8 mouse cellular contexts compared by ENCODE assay signal in the genomic region with DNA sequence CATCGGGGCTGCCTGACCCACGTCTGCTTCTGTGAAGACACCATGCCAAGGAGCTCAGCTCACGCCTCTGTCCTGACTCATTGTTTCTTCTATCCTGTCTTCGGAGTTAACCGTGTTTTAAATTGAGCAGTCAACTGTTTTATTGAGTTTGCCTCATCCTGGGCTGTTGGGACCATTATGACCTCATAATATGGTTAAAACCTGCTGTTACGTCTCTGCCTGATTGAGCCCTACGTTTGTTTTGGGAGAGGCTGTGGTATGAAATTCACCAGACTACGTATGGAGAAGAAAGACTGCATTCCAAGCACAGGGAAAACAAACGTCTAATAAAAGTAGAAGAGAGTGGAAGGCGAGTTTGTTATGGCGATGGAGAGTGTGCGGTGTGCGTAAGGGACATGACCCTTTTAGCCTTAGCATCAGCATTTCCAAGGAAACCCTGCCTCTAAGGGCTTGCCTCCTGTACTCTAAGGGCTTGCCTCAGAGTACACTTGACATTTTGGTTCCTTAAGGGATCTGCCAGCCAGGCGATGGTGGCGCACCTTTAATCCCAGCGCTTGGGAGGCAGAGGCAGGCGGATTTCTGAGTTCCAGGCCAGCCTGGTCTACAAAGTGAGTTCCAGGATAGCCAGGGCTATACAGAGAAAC. TPM values are rescaled to one million over a fixed set of nuclear protein-coding genes. Genes with fewer than 3 reads are reported as not detected.
DNase-seq lines count a peak whose midpoint lies in the region; ATAC-seq and TF ChIP-seq lines count a peak whose summit lies in the region.

No protein-coding gene starts in this region.

- peak; percentile 89 for DNase-seq in heart, adult 11 months
- no peak for DNase-seq in heart, postnatal 25 days (ENCODE audit: low spot score)
- DNase-seq in ES-E14 (ENCODE audit: low read depth, low spot score) = no peak
- DNase-seq in lung, postnatal 10 days = peak; percentile 24
- DNase-seq in ovary, postnatal 36 days (ENCODE audit: low spot score) = no peak
- no peak for DNase-seq in frontal cortex, postnatal 25 days (ENCODE audit: low spot score in 2 of 2)
- DNase-seq in spleen, postnatal 36 days (ENCODE audit: low spot score in 2 of 2) = no peak

- intact Hi-C loops in heart, postnatal 25 days (cut with DNase I) = loop anchor here (2.0 kb wide), 1 partner anchor 35 kb away; a partner anchor contains a TSS

- no peaks in the 10 kb centered on the region for H3K27me3 ChIP-seq in heart, embryonic 16.5 days (ENCODE audit: control insufficient read depth, insufficient read depth, low read length)

- WGBS in heart, embryonic 16.5 days = 31% methylated on average over 17 of the region's 17 CpGs

- peaks cover 14% of the 10 kb centered on the region for H3K36me3 ChIP-seq in ES-E14 (ENCODE audit: control insufficient read depth, insufficient read depth, low read length, poor library complexity, severe bottlenecking)
- H3K36me3 ChIP-seq in heart, embryonic 16.5 days (ENCODE audit: control insufficient read depth, insufficient read depth) = peaks cover 3% of the 10 kb centered on the region; the same call in 1 of the 2 replicates

- H3K9ac ChIP-seq in ES-E14 (ENCODE audit: insufficient read depth, low read depth, low read length, poor library complexity, severe bottlenecking) = peak overlapping the region; percentile 66
- peak overlapping the region; percentile 67 for H3K9ac ChIP-seq in heart, embryonic 16.5 days (ENCODE audit: low read length)

- H3K4me1 ChIP-seq in ES-E14 (ENCODE audit: control insufficient read depth in 2 of 2, insufficient read depth in 2 of 2, low read length in 2 of 2, poor library complexity in 1 of 2) = peaks cover 0 to 6% of the 10 kb centered on the region in 2 experiments; a peak in 2 of 4 replicates
- peaks cover 19% of the 10 kb centered on the region for H3K4me1 ChIP-seq in heart, embryonic 16.5 days (ENCODE audit: control insufficient read depth, insufficient read depth, low read length)

- in situ Hi-C loops in ES-E14 (cut with MboI; ENCODE audit: low sequenced_read_pairs in 2 of 2, unreplicated experiment in 2 of 2) = no loop called here

- peak overlapping the region; percentile 60 for H3K4me2 ChIP-seq in heart, embryonic 16.5 days (ENCODE audit: low read depth, low read length)

- H3K9me3 ChIP-seq in ES-E14 (ENCODE audit: control insufficient read depth, insufficient read depth, low read depth, low read length) = no peaks in the 10 kb centered on the region
- H3K9me3 ChIP-seq in heart, embryonic 16.5 days (replicated peaks; ENCODE audit: control insufficient read depth, low read length) = no peaks in the 10 kb centered on the region

- no peak for ATAC-seq in heart, embryonic 16.5 days (replicated peaks; ENCODE audit: extremely low read depth, insufficient read depth, low FRiP score)

- peak overlapping the region; percentile 67 to 99 for H3K4me3 ChIP-seq in ES-E14 (ENCODE audit: insufficient read depth in 1 of 2, low read depth in 1 of 2, low read length in 2 of 2, poor library complexity in 1 of 2, severe bottlenecking in 1 of 2)
- peak overlapping the region; percentile 99 for H3K4me3 ChIP-seq in heart, embryonic 16.5 days (ENCODE audit: low read length)

- H3K27ac ChIP-seq in ES-E14 (ENCODE audit: insufficient read depth, low read depth, low read length, poor library complexity, severe bottlenecking) = peak overlapping the region; percentile 36; the same call in 1 of the 2 replicates
- H3K27ac ChIP-seq in heart, embryonic 16.5 days (ENCODE audit: low read length) = peak overlapping the region; percentile 64

TF ChIP-seq in ES-E14, 5 proteins besides CTCF, POLR2A, EP300 and RAD21:
- TF ChIP-seq HCFC1 (IDR thresholded peaks at IDR 0.05; ENCODE audit: borderline replicate concordance, insufficient read depth, low read length) = no peak
- TF ChIP-seq ZC3H11A (IDR thresholded peaks at IDR 0.05; ENCODE audit: borderline replicate concordance, low read depth, low read length) = no peak
- TF ChIP-seq MAFK (IDR thresholded peaks at IDR 0.05; ENCODE audit: insufficient read depth, low read depth, low read length) = no peak
- no peak for TF ChIP-seq CHD2 (IDR thresholded peaks at IDR 0.05; ENCODE audit: low read depth, low read length)
- TF ChIP-seq ZNF384 (IDR thresholded peaks at IDR 0.05; ENCODE audit: low read depth, low read length) = no peak
TF ChIP-seq in ES-E14: peak in this region for 0.

RNA-seq across cellular contexts. Expression of a gene that starts 0.4 kb away (rescaled TPM):
- total RNA-seq in heart, postnatal 25 days (2021) = 10 to 100 TPM; 61.6 to 71.0 TPM
- total RNA-seq in ES-E14 (2012; rRNA removed) = 86.7 and 94.7 TPM in 2 replicates
- polyA plus RNA-seq in heart, embryonic 16.5 days (2015; fragmentation: Nextera tagmentation; extraction: Ambion mirVana) = 33.3 and 33.7 TPM in 2 replicates

RNA-seq across cellular contexts. Expression of a gene that starts 31.8 kb away (rescaled TPM):
- 100 to 1,000 TPM; 205 to 217 TPM for total RNA-seq in heart, postnatal 25 days (2021)
- total RNA-seq in ES-E14 (2012; rRNA removed) = 0.85 and 3.4 TPM in 2 replicates
- 16.6 and 17.9 TPM in 2 replicates for polyA plus RNA-seq in heart, embryonic 16.5 days (2015; fragmentation: Nextera tagmentation; extraction: Ambion mirVana)

RNA-seq across cellular contexts. Expression of a gene that starts 34.7 kb away (rescaled TPM):
- 10 to 100 TPM; 16.9 TPM for total RNA-seq in heart, postnatal 25 days (2021)
- 142 and 166 TPM in 2 replicates for total RNA-seq in ES-E14 (2012; rRNA removed)
- polyA plus RNA-seq in heart, embryonic 16.5 days (2015; fragmentation: Nextera tagmentation; extraction: Ambion mirVana) = 9.0 and 9.2 TPM in 2 replicates

RNA-seq across cellular contexts. Expression of a gene that starts 41.3 kb away (rescaled TPM):
- total RNA-seq in heart, postnatal 25 days (2021) = not detected
- 1.1 and 1.5 TPM in 2 replicates for total RNA-seq in ES-E14 (2012; rRNA removed)
- polyA plus RNA-seq in heart, embryonic 16.5 days (2015; fragmentation: Nextera tagmentation; extraction: Ambion mirVana) = 0.12 and 0.47 TPM in 2 replicates

Comparison
In these comparisons a context has a peak if more than half of its experiments do, and no peak if none do; other contexts are left out.
1. DNase-seq: peak in heart, adult 11 months (single experiment) and lung, postnatal 10 days (single experiment); none in heart, postnatal 25 days (single experiment), ES-E14 (single experiment), ovary, postnatal 36 days (single experiment), frontal cortex, postnatal 25 days (0 of 2) and spleen, postnatal 36 days (0 of 2).
2. RNA of a gene that starts 31.8 kb away (total RNA-seq): 205 to 217 TPM in heart, postnatal 25 days; 0.85 to 3.4 TPM in ES-E14; every median in the first group is over 10 times any median in the second.